Mouse (Mus musculus) embryonic facial prominence, embryonic 10.5 days (tissue): ENCODE results near the gene Prkab2. TPM values are rescaled to one million over a fixed set of nuclear protein-coding genes. Genes with fewer than 3 reads are reported as not detected.

Source experiments
- DNase-seq: peaks from one replicate; pipeline ENCODE4 v3.0.0-alpha.2; 2017; ENCODE audit warnings: low spot score
- H3K27ac ChIP-seq: fragments of 300-500 bp; sonication (generic); replicated peaks from 2 replicates; pipeline ENCODE4 v1.5.1; 2016; ENCODE audit warnings: mild to moderate bottlenecking
- H3K27me3 ChIP-seq: fragments of 300-500 bp; sonication (generic); replicated peaks from 2 replicates; pipeline ENCODE4 v1.6.1; 2016; ENCODE audit warnings: low read depth, mild to moderate bottlenecking; ENCODE audit not compliant: poor library complexity, severe bottlenecking
- H3K36me3 ChIP-seq: fragments of 300-500 bp; sonication (generic); replicated peaks from 2 replicates; pipeline ENCODE4 v1.6.1; 2016; ENCODE audit warnings: mild to moderate bottlenecking, moderate library complexity
- H3K4me1 ChIP-seq: fragments of 300-500 bp; sonication (generic); 2 replicates; pipeline ENCODE4 v1.6.1; 2016
- H3K4me3 ChIP-seq: fragments of 300-500 bp; sonication (generic); 2 replicates; pipeline ENCODE4 v1.5.1; 2016; ENCODE audit warnings: mild to moderate bottlenecking, moderate library complexity
- H3K9me3 ChIP-seq: fragments of 300-500 bp; sonication (generic); 2 replicates; pipeline ENCODE4 v1.6.1; 2016; ENCODE audit warnings: mild to moderate bottlenecking
- whole genome bisulfite sequencing: fragments of 180-500 bp; shearing (Covaris S2); methylation state at CpG from one replicate; pipeline ENCODE4 v1.1.7; 2016; 5-methylcytosine and 5-hydroxymethylcytosine counted together
- polyA plus RNA-seq: library from polyadenylated mRNA; unstranded; fragments of >200 nt; fragmentation: Nextera tagmentation; extraction: Ambion mirVana; gene quantifications from 2 replicates; pipeline ENCODE4 v1.2.1, GENCODE M21; 2016

Gene Prkab2
- polyA plus RNA-seq: 7.2 and 7.3 TPM in 2 replicates

- peak; percentile 100 for DNase-seq
- Histone ChIP-seq H3K27me3 (no peaks in the 10 kb centered on the region), H3K9me3 (no peaks in the 10 kb centered on the region), H3K36me3 (peaks cover 8% of the 10 kb centered on the region), H3K27ac (peak within 1 kb of the TSS; percentile 91), H3K4me1 (peaks cover 19% of the 10 kb centered on the region), H3K4me3 (peak within 1 kb of the TSS; percentile 87)
- WGBS: 3% methylated on average over 51 of the region's 51 CpGs
These were observed at the start of gene Prkab2 for GRCm38 (mm10) chr3:97657655-97658411. Gene Prkab2, plus strand, starts transcription at chr3:97658193.

- Histone ChIP-seq H3K9me3 (no peaks in the 10 kb centered on the region), H3K4me1 (peaks cover 13% of the 10 kb centered on the region; the same call in 1 of the 2 replicates), H3K27me3 (peaks cover 4% of the 10 kb centered on the region; the same call in 1 of the 2 replicates), H3K4me3 (peak overlapping the region; percentile 90), H3K27ac (peak overlapping the region; percentile 99), H3K36me3 (no peaks in the 10 kb centered on the region)
- peak; percentile 45 for DNase-seq
- WGBS: 4% methylated on average over 20 of the region's 20 CpGs
These were observed 48.7 kb upstream of the Prkab2 start for GRCm38 (mm10) chr3:97609201-97609844.

- WGBS: under 1% methylated on average over 56 of the region's 56 CpGs
- Histone ChIP-seq H3K4me3 (peak within 1 kb of the TSS; percentile 90), H3K27me3 (peaks cover 4% of the 10 kb centered on the region; the same call in 1 of the 2 replicates), H3K36me3 (no peaks in the 10 kb centered on the region), H3K9me3 (no peaks in the 10 kb centered on the region), H3K27ac (peak within 1 kb of the TSS; percentile 99), H3K4me1 (peaks cover 13% of the 10 kb centered on the region; the same call in 1 of the 2 replicates)
- DNase-seq: peak; percentile 94
These were observed 48.1 kb upstream of the Prkab2 start, which contains the start of gene Chd1l for GRCm38 (mm10) chr3:97609845-97610410. Gene Chd1l, minus strand, starts transcription at chr3:97610203.

GRCm38 (mm10) chr3:97611021-97611420, 47.0 kb upstream of the Prkab2 start:
- Histone ChIP-seq H3K4me1 (peaks cover 13% of the 10 kb centered on the region; the same call in 1 of the 2 replicates), H3K4me3 (no peak overlapping the region), H3K9me3 (no peaks in the 10 kb centered on the region), H3K27ac (no peak overlapping the region), H3K27me3 (peaks cover 4% of the 10 kb centered on the region; the same call in 1 of the 2 replicates), H3K36me3 (no peaks in the 10 kb centered on the region)
- WGBS: 80% methylated on average over 6 of the region's 6 CpGs
- no peak for DNase-seq

GRCm38 (mm10) chr3:97615154-97615553, 42.8 kb upstream of the Prkab2 start:
- WGBS: 35% methylated on average over 1 of the region's 1 CpGs
- Histone ChIP-seq H3K36me3 (no peaks in the 10 kb centered on the region), H3K9me3 (no peaks in the 10 kb centered on the region), H3K27ac (no peak overlapping the region), H3K27me3 (peaks cover 4% of the 10 kb centered on the region; the same call in 1 of the 2 replicates), H3K4me1 (0 out of 2 replicates have a peak, but pooled peaks cover 2% of the 10 kb centered on the region), H3K4me3 (no peak overlapping the region)
- DNase-seq: no peak

- Histone ChIP-seq H3K4me1 (no peaks in the 10 kb centered on the region), H3K36me3 (no peaks in the 10 kb centered on the region), H3K27me3 (peaks cover 4% of the 10 kb centered on the region; the same call in 1 of the 2 replicates), H3K9me3 (no peaks in the 10 kb centered on the region), H3K27ac (no peak overlapping the region), H3K4me3 (no peak overlapping the region)
- WGBS: 90% methylated on average over 4 of the region's 4 CpGs
- DNase-seq: no peak
These were observed 42.1 kb upstream of the Prkab2 start for GRCm38 (mm10) chr3:97615933-97616332.

GRCm38 (mm10) chr3:97617091-97617825, 40.7 kb upstream of the Prkab2 start:
- Histone ChIP-seq H3K4me1 (no peaks in the 10 kb centered on the region), H3K36me3 (no peaks in the 10 kb centered on the region), H3K9me3 (no peaks in the 10 kb centered on the region), H3K27ac (no peak overlapping the region), H3K4me3 (no peak overlapping the region), H3K27me3 (peaks cover 2% of the 10 kb centered on the region; the same call in 1 of the 2 replicates)
- no peak for DNase-seq
- 91% methylated on average over 19 of the region's 19 CpGs for WGBS

GRCm38 (mm10) chr3:97617899-97618298, 40.1 kb upstream of the Prkab2 start:
- H3K9me3 ChIP-seq: no peaks in the 10 kb centered on the region
- H3K36me3 ChIP-seq: no peaks in the 10 kb centered on the region
- WGBS: 91% methylated on average over 8 of the region's 8 CpGs
- DNase-seq: no peak
- H3K27ac ChIP-seq: no peak overlapping the region
- H3K4me1 ChIP-seq: no peaks in the 10 kb centered on the region
- H3K27me3 ChIP-seq: no peaks in the 10 kb centered on the region
- H3K4me3 ChIP-seq: no peak overlapping the region

- Histone ChIP-seq H3K36me3 (no peaks in the 10 kb centered on the region), H3K4me3 (no peak overlapping the region), H3K9me3 (no peaks in the 10 kb centered on the region), H3K27ac (no peak overlapping the region), H3K4me1 (no peaks in the 10 kb centered on the region), H3K27me3 (no peaks in the 10 kb centered on the region)
- WGBS: 86% methylated on average over 4 of the region's 4 CpGs
- DNase-seq: no peak
These were observed 37.3 kb upstream of the Prkab2 start for GRCm38 (mm10) chr3:97620657-97621056.

GRCm38 (mm10) chr3:97624611-97625010, 33.4 kb upstream of the Prkab2 start:
- Histone ChIP-seq H3K27me3 (peaks cover 4% of the 10 kb centered on the region), H3K36me3 (no peaks in the 10 kb centered on the region), H3K9me3 (no peaks in the 10 kb centered on the region), H3K4me1 (peaks cover 13% of the 10 kb centered on the region), H3K4me3 (no peak overlapping the region), H3K27ac (no peak overlapping the region)
- DNase-seq: no peak
- WGBS: 54% methylated on average over 2 of the region's 2 CpGs

- Histone ChIP-seq H3K4me3 (peak overlapping the region; percentile 58), H3K27ac (no peak overlapping the region), H3K9me3 (no peaks in the 10 kb centered on the region), H3K36me3 (no peaks in the 10 kb centered on the region), H3K27me3 (peaks cover 7% of the 10 kb centered on the region), H3K4me1 (peaks cover 13% of the 10 kb centered on the region)
- WGBS: 80% methylated on average over 7 of the region's 7 CpGs
- no peak for DNase-seq
These were observed 30.1 kb upstream of the Prkab2 start for GRCm38 (mm10) chr3:97627893-97628292.
